Mouse (Mus musculus) midbrain, embryonic 16.5 days (tissue): Measurements from ENCODE around the gene Atp6v1c2. TPM values are rescaled to one million over a fixed set of nuclear protein-coding genes. Genes with fewer than 3 reads are reported as not detected.

Experiments
- ATAC-seq: fragments of 200-750 bp; cut with Nextera tagmentation; 2 replicates; pipeline ENCODE4 v1.8.0; 2017; ENCODE audit warnings: moderate TSS enrichment
- H3K27ac ChIP-seq: fragments of 300-500 bp; sonication (generic); 2 replicates; pipeline ENCODE4 v1.5.1; 2014; ENCODE audit warnings: mild to moderate bottlenecking, low read length, mixed read lengths
- H3K27me3 ChIP-seq: fragments of 300-500 bp; sonication (generic); 2 replicates; pipeline ENCODE4 v1.6.1; 2014; ENCODE audit warnings: low read depth, low read length, mixed read lengths; ENCODE audit not compliant: control insufficient read depth, insufficient read depth
- H3K36me3 ChIP-seq: fragments of 300-500 bp; sonication (generic); 2 replicates; pipeline ENCODE4 v1.6.1; 2014; ENCODE audit warnings: mild to moderate bottlenecking, low read length, moderate library complexity, mixed read lengths; ENCODE audit not compliant: control insufficient read depth, insufficient read depth
- H3K4me1 ChIP-seq: fragments of 300-500 bp; sonication (generic); 2 replicates; pipeline ENCODE4 v1.6.1; 2014; ENCODE audit warnings: mild to moderate bottlenecking, low read length, mixed read lengths; ENCODE audit not compliant: control insufficient read depth, insufficient read depth
- H3K4me2 ChIP-seq: fragments of 300-500 bp; sonication (generic); 2 replicates; pipeline ENCODE4 v1.6.1; 2014; ENCODE audit warnings: mild to moderate bottlenecking, low read length, mixed read lengths
- H3K4me3 ChIP-seq: fragments of 300-500 bp; sonication (generic); 2 replicates; pipeline ENCODE4 v1.5.1; 2014; ENCODE audit warnings: low read depth, mild to moderate bottlenecking, low read length, moderate library complexity, mixed read lengths
- H3K9ac ChIP-seq: fragments of 300-500 bp; sonication (generic); 2 replicates; pipeline ENCODE4 v1.6.1; 2014; ENCODE audit warnings: low read depth, low read length, mixed read lengths
- H3K9me3 ChIP-seq: fragments of 300-500 bp; sonication (generic); replicated peaks from 2 replicates; pipeline ENCODE4 v1.6.1; 2014; ENCODE audit warnings: mild to moderate bottlenecking, low read length, mixed read lengths; ENCODE audit not compliant: control insufficient read depth, poor library complexity, severe bottlenecking
- WGBS: fragments of 180-500 bp; shearing (Covaris S2); extraction: QIAGEN DNeasy Blood & Tissue Kit; methylation state at CpG from one replicate; pipeline ENCODE4 v1.1.7; 2014; 5-methylcytosine and 5-hydroxymethylcytosine counted together
- polyA plus RNA-seq: library from polyadenylated mRNA; unstranded; fragments of >200 nt; fragmentation: Nextera tagmentation; extraction: Ambion mirVana; gene quantifications from 2 replicates; pipeline ENCODE4 v1.2.1, GENCODE M21; 2015

The Atp6v1c2 gene
- polyA plus RNA-seq, 1 experiment from 2014 or later, result 0.99 TPM

DNA sequence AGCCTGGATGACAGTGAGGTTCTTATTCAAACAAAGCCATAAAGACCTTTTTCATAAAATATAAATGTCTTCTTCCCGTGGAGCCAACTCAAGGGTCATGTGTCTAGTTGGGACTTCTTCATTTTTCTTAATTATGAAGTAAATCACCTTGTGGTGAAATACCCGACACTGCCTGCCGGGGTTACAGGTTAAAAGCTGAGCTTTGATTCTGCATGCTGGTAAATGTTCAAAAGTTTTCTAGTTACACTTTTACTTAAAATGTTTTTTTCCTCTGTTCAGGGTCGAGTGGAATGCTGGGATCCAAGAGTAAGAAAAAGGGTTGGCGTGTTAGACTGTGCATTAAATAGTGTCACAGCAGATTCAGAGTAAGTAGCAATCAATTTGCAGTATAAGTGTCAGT is 33.2 kb upstream of the Atp6v1c2 start:
- Histone ChIP-seq H3K4me1 (no peaks in the 10 kb centered on the region), H3K27ac (no peak overlapping the region), H3K9me3 (no peaks in the 10 kb centered on the region), H3K36me3 (peaks cover 29% of the 10 kb centered on the region), H3K4me2 (no peak overlapping the region), H3K9ac (no peak overlapping the region), H3K27me3 (no peaks in the 10 kb centered on the region), H3K4me3 (no peak overlapping the region)
- ATAC-seq, result no peak
- 92% methylated on average over 5 of the region's 5 CpGs for WGBS

DNA sequence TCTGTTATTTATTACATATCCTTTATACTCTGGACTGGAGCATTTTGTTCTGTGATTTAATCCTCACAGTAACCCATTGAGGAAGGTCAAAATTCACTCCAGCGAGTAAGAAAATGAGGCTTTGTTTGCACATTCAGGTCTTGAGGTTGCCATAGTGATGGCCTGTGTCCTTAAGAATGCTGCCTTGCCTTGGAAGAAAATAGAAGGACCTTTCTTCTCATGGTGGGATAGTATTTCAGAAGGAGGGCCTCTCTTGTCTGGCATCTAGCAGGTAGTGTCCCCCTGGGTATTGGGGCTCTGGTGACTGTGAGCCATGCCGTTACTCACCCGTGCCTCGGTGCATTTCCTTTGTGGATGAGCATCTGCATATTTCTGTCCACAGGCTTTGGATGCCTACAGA is 31.5 kb upstream of the Atp6v1c2 start:
- H3K9me3 ChIP-seq, result no peaks in the 10 kb centered on the region
- no peaks in the 10 kb centered on the region for H3K27me3 ChIP-seq
- no peak overlapping the region for H3K4me2 ChIP-seq
- ATAC-seq, result no peak
- H3K4me3 ChIP-seq, result no peak overlapping the region
- no peak overlapping the region for H3K9ac ChIP-seq
- peaks cover 32% of the 10 kb centered on the region for H3K36me3 ChIP-seq
- no peak overlapping the region for H3K27ac ChIP-seq
- WGBS, result 7% methylated on average over 4 of the region's 4 CpGs
- no peaks in the 10 kb centered on the region for H3K4me1 ChIP-seq

DNA sequence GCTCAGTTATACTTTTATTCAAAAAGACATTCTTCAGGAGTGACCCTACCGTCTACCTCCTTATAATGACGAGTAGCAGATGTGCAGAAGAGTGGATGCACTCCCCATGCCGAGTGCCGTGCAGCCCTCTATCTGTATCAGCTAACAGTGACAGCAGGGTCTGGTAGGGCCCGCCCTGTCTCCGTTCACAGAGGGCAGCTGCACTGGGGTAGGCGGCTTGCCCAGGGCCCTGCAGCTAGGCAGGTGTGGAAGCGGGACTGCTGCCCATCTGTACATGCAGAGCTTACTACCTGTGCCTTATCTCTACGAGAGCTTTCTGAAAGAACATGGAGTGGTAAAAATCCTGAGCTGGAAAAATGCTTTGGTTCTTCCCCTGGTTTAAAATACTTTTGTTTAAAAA is 30.9 kb upstream of the Atp6v1c2 start:
- Histone ChIP-seq H3K27ac (no peak overlapping the region), H3K4me3 (no peak overlapping the region), H3K36me3 (peaks cover 37% of the 10 kb centered on the region), H3K4me2 (no peak overlapping the region), H3K9ac (no peak overlapping the region), H3K9me3 (no peaks in the 10 kb centered on the region), H3K27me3 (no peaks in the 10 kb centered on the region), H3K4me1 (no peaks in the 10 kb centered on the region)
- WGBS, result 48% methylated on average over 9 of the region's 9 CpGs
- ATAC-seq, result no peak

DNA sequence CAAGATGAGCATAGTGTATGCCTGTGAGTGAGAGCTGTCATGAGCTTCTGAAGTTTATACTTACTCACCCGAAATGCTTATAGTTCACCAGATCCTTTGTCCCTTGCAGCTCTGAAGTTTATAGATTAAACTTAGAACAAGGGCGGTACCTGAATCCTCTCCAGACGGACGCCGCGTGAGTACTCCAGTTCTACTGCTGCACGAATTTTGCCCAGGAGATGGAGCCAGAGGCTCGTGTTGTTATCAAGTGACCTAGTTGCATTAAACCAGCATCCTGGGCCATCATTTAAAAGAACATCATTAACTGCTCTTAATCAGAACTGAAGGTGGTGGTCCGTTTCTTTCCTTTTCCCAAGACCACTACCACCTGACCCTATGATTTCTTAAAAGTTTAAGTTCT is 29.8 kb upstream of the Atp6v1c2 start:
- Histone ChIP-seq H3K4me2 (no peak overlapping the region), H3K36me3 (peaks cover 43% of the 10 kb centered on the region), H3K4me3 (no peak overlapping the region), H3K9me3 (no peaks in the 10 kb centered on the region), H3K4me1 (no peaks in the 10 kb centered on the region), H3K9ac (no peak overlapping the region), H3K27me3 (no peaks in the 10 kb centered on the region), H3K27ac (no peak overlapping the region)
- 89% methylated on average over 9 of the region's 9 CpGs for WGBS
- ATAC-seq, result no peak

DNA sequence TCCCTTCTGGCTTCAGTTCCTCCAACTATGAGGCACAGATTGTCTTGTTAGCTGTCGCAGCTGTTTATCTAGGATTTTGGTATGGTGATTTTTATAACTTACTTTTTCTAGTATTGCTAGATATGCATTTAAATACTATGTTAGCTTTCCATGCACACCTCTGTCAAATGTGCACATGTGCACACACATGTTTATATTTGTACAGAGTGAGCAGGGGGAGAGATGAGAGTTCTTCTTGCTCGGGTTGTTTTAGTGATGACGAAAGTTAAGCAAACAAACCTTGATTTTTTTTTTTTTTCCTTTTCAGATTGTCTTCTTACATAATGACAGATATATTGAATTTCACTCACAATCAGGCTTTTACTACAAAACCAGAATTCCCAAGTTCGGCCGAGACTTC is 28.6 kb upstream of the Atp6v1c2 start:
- no peaks in the 10 kb centered on the region for H3K27me3 ChIP-seq
- no peaks in the 10 kb centered on the region for H3K4me1 ChIP-seq
- no peak for ATAC-seq
- peaks cover 38% of the 10 kb centered on the region for H3K36me3 ChIP-seq
- no peak overlapping the region for H3K9ac ChIP-seq
- no peak overlapping the region for H3K27ac ChIP-seq
- H3K4me2 ChIP-seq, result no peak overlapping the region
- 97% methylated on average over 5 of the region's 5 CpGs for WGBS
- H3K4me3 ChIP-seq, result no peak overlapping the region
- H3K9me3 ChIP-seq, result no peaks in the 10 kb centered on the region

DNA sequence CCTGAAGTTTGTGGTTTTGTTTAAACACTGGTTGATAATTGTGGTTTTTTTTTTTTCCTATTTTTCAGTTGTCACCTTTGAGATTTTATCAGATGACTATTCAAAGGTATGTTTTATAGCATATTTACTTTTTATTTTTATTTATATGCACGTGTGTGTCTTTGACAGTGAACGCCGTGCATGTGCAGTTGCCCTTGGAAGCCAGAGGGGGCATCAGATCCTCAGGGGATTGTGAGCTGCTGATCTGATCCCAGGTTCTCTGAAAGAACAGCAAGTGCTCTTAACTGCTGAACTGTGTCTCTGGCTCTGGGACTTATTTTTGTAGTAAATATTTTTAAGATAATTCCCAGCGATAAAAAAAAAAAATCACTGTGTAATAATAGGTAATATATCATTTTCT is 27.7 kb upstream of the Atp6v1c2 start:
- WGBS, result 85% methylated on average over 4 of the region's 4 CpGs
- no peak overlapping the region for H3K27ac ChIP-seq

DNA sequence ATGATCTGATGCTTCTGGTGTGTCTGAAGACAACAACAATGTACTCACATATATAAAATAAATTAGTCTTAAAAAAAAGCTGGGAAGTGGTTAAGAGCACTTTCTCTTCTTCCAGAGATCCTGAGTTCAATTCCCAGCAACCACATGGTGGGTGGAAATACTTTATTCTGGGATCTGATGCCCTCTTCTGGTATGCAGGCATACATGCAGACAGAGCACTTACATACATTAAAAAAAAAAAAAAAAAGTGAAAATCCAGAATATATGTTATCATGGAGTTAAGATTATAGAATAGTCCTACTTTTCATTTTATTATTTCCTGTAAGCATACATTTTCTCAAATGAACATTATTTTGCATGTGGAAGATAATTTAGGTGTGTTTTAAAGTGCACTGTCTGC is 20.9 kb upstream of the Atp6v1c2 start:
- H3K36me3 ChIP-seq, result peaks cover 19% of the 10 kb centered on the region
- no peak overlapping the region for H3K4me3 ChIP-seq
- H3K4me2 ChIP-seq, result no peak overlapping the region
- H3K9me3 ChIP-seq, result no peaks in the 10 kb centered on the region
- H3K9ac ChIP-seq, result no peak overlapping the region
- peaks cover 14% of the 10 kb centered on the region for H3K4me1 ChIP-seq
- no peak overlapping the region for H3K27ac ChIP-seq
- ATAC-seq, result no peak
- no peaks in the 10 kb centered on the region for H3K27me3 ChIP-seq

More for the DNA sequence above, 27.7 kb upstream of the Atp6v1c2 start:
- no peaks in the 10 kb centered on the region for H3K27me3 ChIP-seq
- H3K9ac ChIP-seq, result no peak overlapping the region
- ATAC-seq, result no peak
- no peaks in the 10 kb centered on the region for H3K9me3 ChIP-seq
- H3K4me3 ChIP-seq, result no peak overlapping the region
- H3K36me3 ChIP-seq, result peaks cover 35% of the 10 kb centered on the region
- no peaks in the 10 kb centered on the region for H3K4me1 ChIP-seq
- no peak overlapping the region for H3K4me2 ChIP-seq

DNA sequence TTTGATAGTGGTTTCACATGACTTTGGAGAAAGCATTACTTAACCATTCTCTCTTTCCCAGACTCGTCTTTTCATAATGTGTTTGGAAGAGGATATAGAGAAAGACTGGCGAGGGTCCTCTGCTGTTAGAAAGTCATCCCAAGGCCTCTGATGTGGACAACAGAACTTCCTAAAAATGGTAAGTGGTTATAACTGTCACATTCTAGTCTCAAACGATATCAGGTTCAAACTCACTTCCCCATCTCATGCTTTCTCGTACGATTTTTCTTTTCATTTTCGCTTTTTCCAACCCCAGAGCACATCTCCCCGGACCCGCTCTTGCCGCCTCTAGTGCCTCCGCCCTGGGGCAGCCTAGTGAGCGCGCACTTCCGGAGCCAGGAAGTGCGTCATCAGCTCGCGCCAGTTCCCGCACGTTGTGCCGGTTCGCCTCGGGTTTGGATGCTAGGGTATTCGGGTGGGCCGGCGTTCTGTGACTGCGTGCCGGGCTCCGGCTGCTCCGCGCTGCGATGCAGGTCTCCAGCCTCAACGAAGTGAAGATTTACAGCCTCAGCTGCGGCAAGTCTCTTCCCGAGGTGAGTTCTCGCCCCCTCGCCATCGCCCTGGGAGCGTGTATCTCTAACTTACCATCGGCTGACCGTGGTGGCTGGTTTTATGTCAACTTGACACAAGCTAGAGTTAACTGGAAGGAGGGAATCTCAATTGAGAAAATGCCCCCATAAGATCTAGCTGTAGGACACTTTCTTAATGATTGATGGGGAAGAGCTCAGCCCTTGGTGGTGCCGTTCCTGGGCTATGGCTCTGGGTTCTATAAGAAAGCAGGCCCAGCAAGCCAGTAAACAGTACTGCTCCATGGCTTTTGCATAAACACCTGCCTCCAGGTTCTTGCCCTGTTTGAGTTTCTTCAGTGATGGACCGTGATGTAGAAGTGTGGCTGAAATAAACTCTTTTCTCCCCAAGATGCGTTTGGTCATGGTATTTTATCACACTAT is 19.2 kb upstream of the Atp6v1c2 start, which contains the start of gene Nol10:
Gene Nol10 (plus strand): TSS at position 411 of the 989 bp plus-strand sequence.
- no peaks in the 10 kb centered on the region for H3K27me3 ChIP-seq
- peak within 1 kb of the TSS; percentile 76 for H3K4me3 ChIP-seq
- H3K9ac ChIP-seq, result peak within 1 kb of the TSS; percentile 75
- no peaks in the 10 kb centered on the region for H3K9me3 ChIP-seq
- peak within 1 kb of the TSS; percentile 70 for H3K27ac ChIP-seq
- peaks cover 14% of the 10 kb centered on the region for H3K4me1 ChIP-seq
- peak within 1 kb of the TSS; percentile 92 for H3K4me2 ChIP-seq
- peak; percentile 97 for ATAC-seq
- H3K36me3 ChIP-seq, result peaks cover 4% of the 10 kb centered on the region; the same call in 1 of the 2 replicates
- under 1% methylated on average over 42 of the region's 42 CpGs for WGBS

DNA sequence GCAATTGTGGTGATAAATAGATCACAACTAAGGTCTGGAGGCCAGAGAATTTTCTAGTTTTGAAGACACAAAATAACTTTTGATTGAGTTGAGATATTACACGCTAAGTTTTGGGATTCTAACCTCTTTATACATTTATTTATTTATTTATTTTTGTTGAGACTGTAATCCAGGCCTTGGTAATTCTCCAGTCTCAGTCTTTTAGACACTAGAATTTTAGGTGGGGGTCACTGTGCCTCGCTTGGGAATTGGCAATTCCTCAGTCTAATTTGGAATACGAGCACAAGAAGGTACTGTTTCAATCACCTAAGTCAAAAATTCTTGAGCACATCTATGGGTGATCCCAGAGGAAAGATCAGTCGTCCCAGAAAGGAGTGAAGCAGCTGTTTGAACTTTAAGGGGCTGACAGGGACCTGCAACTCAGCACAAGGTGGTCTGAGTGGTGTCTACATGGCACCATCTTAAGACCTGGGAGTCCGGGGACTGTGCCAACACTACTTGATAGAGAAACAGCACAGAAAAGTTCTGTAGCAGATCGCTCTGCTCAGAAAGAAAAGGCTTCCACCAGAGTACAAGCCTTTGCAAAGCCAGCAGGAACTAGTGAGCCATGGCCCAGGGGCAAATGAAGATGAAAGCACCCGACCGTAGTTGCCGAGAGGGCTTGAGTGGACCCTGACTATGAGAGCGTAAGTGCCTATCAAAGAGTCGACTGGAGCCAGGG is 18.3 kb upstream of the Atp6v1c2 start:
- no peaks in the 10 kb centered on the region for H3K9me3 ChIP-seq
- H3K9ac ChIP-seq, result peak overlapping the region; percentile 75
- peak overlapping the region; percentile 76 for H3K4me3 ChIP-seq
- H3K4me2 ChIP-seq, result peak overlapping the region; percentile 92
- ATAC-seq, result peak; percentile 67
- peaks cover 4% of the 10 kb centered on the region; the same call in 1 of the 2 replicates for H3K36me3 ChIP-seq
- WGBS, result 33% methylated on average over 11 of the region's 11 CpGs
- H3K4me1 ChIP-seq, result peaks cover 14% of the 10 kb centered on the region
- peak overlapping the region; percentile 70; the same call in 1 of the 2 replicates for H3K27ac ChIP-seq
- H3K27me3 ChIP-seq, result no peaks in the 10 kb centered on the region
